Mouse (Mus musculus) regulatory T cell (primary cell): ENCODE results near the gene Chst11.

Source experiments
- in situ Hi-C: fragments of 300-600 bp; cut with MboI, MseI; formaldehyde crosslinking; loops from one replicate; pipeline ENCODE4 v1.15.1; 2025; ENCODE audit warnings: high pct_unique_total_duplicates

The Chst11 gene

DNA sequence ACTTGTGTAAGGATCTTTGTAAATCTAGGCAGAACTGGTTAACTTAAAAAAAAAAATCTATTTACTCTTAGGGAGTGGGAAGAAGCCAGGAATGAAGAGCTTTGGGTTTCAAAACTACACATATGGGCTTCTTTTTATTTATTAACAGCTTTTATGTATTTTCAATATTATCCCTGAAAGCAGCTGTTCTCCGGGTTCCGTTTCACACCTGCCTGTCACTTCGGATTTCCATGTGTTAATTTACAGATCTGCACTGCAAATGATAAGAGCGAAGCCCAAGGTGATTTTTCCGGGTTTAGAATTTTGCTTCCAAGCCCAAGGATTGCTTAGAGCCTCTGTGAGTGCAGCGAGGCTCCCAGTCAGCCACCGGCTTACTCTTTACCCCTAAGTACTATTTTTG, 223.1 kb downstream of the Chst11 start:
- in situ Hi-C loops, result no loop called here

DNA sequence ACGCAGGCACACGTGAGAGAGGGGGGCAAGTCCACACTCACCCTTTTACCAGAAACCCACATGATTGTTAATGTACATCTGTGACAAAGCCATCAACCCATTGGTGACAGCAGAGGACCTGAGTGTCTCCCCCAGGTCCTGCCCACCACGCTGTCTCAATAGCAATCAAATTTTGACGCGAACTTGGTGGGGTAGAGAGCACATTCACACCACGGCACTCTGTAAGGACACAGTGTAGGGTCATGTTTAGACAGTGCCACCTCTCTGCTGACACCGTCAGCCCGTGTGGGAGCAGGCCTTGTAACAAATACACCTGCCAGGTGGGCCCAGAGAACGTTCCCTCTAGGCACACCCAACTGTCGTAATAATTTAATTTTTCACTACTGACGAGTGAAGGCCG, 224.1 kb downstream of the Chst11 start:
- in situ Hi-C loops, result no loop called here

DNA sequence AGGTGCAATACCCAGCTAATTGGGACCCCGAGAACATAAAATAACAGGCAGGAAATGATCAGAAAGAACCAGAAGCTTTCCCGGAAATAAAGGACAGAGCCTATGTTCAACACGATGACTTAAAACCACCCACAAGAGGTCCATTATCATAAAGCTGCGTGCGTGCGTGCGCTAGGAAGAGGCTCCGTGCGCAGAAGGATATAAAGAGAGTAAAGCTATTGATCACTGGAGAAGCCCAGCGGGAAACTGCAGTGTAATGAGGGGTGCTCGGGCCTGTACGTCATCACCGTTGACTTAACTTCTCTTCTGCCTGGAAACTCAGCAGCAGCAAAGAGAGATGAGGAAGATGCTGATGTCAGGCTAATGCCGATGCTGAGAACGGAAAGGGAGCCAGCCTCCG, 224.8 kb downstream of the Chst11 start:
- in situ Hi-C loops, result no loop called here

DNA sequence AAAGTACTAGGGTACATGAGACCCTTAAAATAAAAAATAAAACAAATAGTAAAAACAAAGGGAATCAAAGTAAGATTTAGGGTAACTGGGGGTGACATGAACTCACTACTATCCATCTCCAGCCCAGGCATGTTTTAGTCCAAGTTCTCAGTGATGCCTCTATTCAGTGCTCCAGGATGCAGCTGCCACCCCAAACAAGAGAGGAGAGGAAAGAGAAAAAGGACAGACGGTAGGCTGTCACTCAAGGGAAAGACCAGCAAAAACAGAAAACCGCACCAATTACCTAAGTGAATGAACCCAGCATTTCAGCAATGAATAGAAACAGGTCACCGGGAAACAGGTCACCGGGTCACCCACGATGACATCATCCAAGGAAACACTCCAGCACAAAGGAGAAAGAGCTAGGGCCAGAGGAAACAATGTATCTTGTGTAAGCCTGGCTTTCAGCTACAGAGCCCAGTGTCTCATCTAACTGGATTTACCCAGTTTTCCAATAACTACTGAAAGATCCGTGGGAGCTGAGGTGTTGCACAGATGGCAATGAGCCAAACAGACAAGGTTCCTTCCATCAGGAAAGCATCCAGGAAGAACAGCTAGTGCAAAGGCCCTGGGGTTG, 225.8 kb downstream of the Chst11 start:
- in situ Hi-C loops, result no loop called here

DNA sequence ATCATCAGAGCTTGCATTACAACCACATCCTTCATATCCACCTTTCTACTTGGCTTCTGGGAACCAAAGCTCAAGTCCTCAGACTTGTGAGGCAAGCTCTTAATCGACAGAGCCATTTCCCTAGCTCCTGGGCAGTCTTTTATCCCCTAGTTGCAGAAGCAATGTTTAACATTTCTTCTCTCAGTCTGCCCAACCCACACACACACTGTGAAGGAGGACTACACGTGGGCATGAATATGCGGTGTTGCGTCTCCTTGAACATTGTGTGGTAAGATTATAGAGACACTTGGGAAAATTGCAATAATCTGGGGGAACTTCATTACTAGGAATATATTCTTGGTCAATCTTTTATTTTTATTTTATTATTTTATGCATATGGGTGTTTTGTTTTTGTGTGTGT, 227.3 kb downstream of the Chst11 start:
- in situ Hi-C loops, result no loop called here

DNA sequence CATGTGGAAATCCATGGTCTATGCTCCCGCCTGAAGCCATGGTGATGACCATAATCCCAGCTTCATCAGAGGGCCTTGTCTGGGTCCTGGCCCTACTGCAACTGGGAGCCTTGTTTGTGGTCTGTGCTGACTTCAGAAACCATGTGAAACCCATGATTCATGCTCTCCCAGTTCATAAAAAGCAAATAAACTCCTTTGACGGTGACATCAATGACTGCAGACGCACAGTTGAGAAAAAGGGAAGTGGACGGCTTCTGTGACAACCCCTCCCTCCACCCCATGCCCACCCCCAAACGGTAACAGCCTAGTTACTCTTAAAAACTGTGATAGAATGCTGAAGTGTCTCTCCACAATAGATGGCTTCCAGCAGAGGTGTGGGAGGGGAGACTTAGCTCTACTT, 230.3 kb downstream of the Chst11 start:
- in situ Hi-C loops, result no loop called here

DNA sequence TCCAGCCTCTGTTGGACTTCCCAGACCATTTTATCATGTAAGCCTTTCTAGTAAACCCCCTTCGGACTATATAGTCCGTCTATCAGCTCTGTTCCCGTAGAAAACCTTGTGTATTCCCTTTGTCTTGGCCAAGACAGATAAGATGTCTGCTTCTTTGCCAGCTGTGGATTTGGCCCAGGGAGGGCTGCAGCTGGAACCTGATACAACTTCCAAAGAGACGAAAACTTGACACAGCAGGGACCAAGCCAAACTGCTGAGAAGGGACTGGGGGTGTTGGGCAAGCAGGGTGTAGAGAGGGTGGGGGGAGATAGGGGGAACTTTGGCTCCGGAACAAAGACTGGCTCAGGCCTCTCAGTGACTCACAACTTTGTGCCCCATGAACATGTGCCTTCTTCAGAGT, 232.0 kb downstream of the Chst11 start:
- in situ Hi-C loops, result no loop called here

DNA sequence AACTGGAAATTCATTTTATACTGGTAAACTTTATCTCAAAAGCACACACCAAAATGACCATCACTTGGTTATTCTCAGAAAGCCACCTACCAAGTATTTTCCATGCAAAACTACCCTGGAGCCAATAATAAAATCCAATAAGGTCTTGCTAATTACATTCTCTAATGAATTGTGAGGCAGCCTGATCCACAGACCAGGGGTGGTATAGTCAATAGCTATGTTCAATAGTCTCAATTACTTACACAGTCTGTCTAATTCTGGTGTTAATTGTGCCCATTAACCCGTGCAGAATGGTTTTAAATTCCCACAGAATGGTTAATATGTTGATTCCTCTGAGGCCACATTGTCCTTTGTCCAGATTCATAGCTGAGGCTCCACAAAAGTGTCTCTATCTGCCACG, 233.5 kb downstream of the Chst11 start:
- in situ Hi-C loops, result no loop called here

DNA sequence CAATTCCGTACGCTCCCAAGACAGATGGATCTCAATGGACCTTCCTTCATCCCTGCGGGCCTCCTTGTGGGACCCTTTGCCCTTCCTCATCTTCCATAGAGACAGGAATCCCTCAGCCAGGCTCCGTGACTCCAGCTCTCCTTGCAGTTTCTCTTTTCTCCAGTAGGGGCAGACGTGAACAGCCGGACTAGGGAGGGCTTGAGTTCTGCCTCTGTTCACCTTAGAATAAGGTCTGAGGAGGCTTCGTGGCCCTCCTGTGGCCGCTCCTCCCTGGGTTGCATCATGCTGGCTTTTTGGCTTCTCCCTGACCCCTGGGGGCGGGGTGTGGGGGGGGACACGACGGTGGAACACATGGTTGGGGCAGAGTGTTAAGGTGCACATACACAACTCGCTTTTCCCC, 234.4 kb downstream of the Chst11 start:
- in situ Hi-C loops, result loop anchor here (10.0 kb wide), 1 partner anchor 1275 kb away; no protein-coding TSS in a partner anchor

DNA sequence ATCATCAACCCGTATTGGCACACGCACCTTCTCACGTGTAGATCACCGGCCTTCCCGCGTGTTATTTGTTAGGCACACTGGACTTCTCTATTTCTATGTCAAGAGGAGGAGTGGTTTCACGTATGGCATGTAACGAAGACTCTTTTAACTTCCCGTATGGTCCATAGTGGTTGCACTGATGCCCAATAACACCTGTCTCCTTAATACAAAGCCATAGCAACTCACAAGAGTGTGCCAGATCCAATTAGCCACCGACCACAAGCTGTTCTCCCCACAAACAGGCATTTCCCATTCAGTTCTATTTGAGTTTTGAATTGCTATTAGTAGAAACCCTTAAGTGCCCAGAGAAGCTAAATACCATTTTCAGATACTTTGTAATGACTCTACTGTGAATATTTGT, 234.9 kb downstream of the Chst11 start:
- in situ Hi-C loops, result loop anchor here (10.0 kb wide), 1 partner anchor 1275 kb away; no protein-coding TSS in a partner anchor

DNA sequence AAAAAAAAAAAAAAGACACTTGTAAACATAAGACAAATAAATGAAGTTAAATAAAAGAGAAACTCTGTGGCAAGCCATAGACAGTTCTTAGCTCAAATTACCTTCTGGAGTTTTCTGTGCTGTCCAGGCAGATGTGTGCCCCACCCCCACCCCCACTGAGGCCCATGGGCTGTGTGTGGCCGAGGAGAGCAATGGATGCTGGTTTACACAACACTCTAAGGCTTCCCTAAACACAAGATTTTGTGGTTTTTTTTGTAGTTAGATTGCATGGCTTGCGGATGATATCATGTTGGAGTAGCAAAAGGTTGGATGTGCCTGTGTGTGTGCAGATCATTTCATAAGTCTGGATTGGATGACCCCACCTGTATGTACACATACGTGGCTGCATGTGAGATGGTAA, 235.5 kb downstream of the Chst11 start:
- in situ Hi-C loops, result loop anchor here (10.0 kb wide), 1 partner anchor 1274 kb away; no protein-coding TSS in a partner anchor

DNA sequence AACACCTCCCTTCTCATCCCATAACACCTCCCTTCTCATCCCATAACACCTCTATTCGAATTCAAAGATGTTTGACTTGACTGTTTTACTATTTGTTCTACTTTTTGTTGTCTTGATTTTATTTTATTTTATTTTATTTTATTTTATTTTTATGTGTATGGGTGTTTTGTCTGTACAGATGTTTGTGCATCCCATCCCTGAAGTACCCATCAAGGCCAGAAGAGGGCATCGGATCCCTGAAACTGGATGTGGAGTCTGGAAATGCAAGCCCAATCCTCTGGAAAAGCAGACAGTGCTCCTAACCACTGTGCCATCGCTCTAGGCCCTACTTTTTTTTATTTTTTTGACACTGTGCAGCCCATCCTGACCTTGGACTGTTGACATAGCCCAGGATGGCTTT, 239.7 kb downstream of the Chst11 start:
- in situ Hi-C loops, result loop anchor here (10.0 kb wide), 1 partner anchor 1270 kb away; no protein-coding TSS in a partner anchor

DNA sequence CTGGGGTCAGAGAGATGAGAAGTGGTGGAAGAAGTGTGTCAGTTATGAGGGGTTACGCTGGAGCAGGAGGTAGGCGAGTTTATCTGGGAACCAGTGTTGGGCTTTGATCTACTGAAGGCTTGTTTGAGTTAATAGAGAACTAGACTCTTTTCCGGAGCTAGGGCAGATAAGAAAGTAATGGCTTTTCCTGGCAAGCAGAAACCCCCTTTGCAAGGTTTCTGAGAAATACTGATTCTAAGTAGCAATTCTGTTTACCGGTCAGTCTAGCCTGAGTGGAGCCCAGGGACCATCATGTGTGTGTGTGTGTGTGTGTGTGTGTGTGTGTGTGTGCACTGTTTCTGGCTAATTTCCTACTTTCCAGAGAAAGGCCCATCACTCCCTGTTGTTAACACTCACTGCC, 243.3 kb downstream of the Chst11 start:
- in situ Hi-C loops, result loop anchor here (10.0 kb wide), 1 partner anchor 1266 kb away; no protein-coding TSS in a partner anchor

DNA sequence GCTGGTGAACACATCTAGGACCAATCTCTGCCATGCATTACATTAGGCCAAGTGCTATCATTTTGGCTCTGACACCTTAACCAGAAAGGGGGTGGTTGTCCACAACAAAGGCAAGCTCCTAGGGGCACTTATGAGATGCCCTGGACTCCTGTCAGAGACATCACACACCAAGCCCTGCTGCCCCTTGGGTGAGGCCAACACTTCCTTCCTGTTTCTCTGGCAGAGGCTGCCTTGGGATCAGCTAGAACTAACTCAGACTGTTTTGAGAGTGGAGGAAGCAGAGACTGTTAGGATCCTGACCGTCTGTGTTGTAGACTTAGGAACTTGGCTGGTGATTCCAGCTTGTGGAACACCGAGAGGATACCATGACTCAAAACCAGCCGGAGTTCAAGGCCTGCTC, 248.7 kb downstream of the Chst11 start:
- in situ Hi-C loops, result no loop called here

DNA sequence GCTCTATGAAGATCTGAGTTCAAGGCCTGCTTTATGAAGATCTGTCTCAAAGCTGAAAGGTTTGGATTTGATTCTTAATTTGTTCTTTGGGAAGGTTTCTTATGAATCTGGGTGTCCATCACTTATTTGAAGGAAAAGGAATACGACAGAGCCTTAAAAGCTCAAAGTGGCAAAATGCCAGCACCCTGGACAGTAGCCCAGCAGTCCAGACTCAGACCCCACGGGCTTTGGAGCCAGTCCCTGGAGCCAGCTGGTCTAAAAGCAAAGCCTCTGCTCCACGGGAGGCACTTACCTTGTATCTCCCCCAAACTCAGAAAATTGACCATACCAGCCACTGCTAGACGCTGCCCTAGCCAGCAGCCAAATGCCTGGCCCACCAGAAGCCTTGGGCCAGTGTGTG, 249.1 kb downstream of the Chst11 start:
- in situ Hi-C loops, result no loop called here

DNA sequence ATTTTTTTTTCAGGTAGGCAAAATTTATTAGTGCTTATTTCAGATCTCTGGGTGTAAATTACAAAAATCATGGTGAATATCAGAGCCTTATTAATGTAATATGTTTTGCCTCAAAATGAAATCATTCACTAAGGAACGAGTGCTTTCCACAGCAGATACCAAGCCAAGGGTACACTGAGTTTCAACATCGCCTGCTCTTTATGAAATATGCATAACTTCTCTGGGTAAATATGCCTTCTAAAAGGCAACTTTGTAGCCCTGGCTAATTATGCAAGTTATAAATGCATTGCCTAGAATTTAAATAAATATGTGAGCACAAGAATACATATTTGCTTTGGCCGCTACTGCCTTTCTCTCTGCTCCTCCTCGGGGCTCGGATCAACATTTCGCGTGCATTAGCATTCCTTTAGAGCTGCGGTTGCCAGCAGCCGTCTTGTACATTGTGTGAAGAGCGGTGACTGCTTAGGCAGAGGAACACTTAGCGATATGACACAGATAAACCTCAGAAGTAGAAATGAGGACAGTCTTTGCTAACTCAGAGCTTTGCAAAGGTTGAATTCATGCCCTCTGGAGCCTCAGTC, 256.9 kb downstream of the Chst11 start:
- in situ Hi-C loops, result no loop called here

DNA sequence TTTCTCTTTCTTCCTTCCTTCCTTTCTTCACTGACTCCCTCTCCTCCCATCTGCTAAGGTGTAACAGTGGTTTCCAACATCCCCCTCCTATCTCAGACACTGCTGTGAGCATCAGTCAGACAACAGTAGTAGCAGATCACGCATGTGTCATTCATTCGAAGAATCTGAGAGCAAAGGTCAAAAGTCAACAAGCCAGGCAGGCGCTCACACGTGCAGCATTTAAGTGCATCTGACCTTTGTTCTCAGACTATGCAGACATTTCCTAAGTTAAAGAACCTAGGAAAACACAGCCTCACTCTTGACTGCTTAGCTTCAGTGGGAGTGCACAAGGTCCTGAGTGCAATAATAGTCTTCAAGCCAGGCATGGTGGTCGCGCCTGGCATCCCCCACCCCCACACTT, 258.8 kb downstream of the Chst11 start:
- in situ Hi-C loops, result no loop called here
